Mouse (Mus musculus): ENCODE measurements at regions not wholly inside any gene's neighbourhood (a gene's known extent, or its start where the extent isn't known, plus 50 kb on each side); places are given as distances from the start of the nearest gene placed in this dataset.

DNA sequence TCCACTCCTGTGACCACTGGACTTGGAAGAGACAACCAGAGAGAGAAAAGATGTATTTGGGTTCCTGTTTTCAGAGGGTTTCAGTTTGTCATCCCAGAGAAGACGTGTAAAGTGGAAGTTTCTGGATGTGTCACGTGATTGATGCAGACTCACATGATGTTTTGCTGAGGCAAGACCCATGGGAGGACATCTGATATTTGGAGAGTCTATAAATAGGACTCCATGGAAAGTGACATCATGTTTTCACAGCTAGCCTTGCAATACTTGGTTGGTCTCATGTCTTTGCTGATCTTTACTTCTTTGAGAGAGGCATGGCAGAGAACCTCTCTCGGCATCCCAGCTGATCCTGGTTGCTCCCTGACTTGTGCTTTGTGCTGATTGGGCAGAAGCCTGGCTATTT lies 493.8 kb downstream of the Etnk1 start:
- in situ Hi-C loops (cut with MboI; ENCODE audit: low pct_ligation_motif_present, low pct_unique_long_range_greater_than_20kb, low sequenced_read_pairs), result no loop called here
- H3K27ac ChIP-seq (ENCODE audit: insufficient read depth, low read depth), result no peak overlapping the region

DNA sequence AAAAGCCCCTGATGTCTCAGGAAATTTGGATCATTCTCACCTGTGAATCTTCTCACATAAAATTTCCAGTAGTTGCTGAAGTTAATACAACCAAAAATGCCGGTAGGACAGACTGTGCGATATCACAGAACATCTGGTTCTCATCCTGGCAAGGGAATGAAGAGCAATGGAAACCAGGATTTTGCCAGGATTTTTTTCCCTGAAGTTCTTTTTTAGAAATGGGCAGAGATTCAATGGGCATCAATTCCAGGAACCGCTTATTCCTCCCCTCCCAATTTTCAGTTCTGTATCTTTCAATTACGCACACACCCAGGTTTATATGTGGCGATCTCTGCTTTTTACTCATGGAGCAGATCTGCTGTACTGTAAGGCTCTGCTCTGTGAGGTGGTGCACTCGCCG lies 496.3 kb downstream of the Etnk1 start:
- H3K4me3 ChIP-seq (replicated peaks in 1 of 3; ENCODE audit: low read depth in 2 of 3, low read length in 2 of 3, poor library complexity in 1 of 3), result no peak overlapping the region
- TF ChIP-seq ELF1 (IDR thresholded peaks at IDR 0.05; ENCODE audit: low read depth, low read length) (no peak), BHLHE40 (IDR thresholded peaks at IDR 0.05; ENCODE audit: low read depth, low read length) (no peak), POLR2AphosphoS2 (IDR thresholded peaks at IDR 0.05; ENCODE audit: low read depth, low read length) (no peak), RCOR1 (conservative IDR thresholded peaks at IDR 0.05; ENCODE audit: low read depth, low read length) (no peak), MXI1 (IDR thresholded peaks at IDR 0.05; ENCODE audit: low read depth, low read length) (no peak), USF1 (IDR thresholded peaks at IDR 0.05; ENCODE audit: low read depth, low read length) (no peak), NELFE (IDR thresholded peaks at IDR 0.05; ENCODE audit: low read depth, low read length) (no peak), PAX5 (IDR thresholded peaks at IDR 0.05; ENCODE audit: low read length) (no peak), ZC3H11A (IDR thresholded peaks at IDR 0.05; ENCODE audit: low read depth, low read length) (no peak), CTCF (conservative IDR thresholded peaks at IDR 0.05 in 1 of 2, IDR thresholded peaks at IDR 0.05 in 1 of 2; ENCODE audit: low read depth in 2 of 2, low read length in 2 of 2) (no peak)
- dilution Hi-C loops (cut with MboI; ENCODE audit: extremely low pct_ligation_motif_present, extremely low pct_unique_long_range_greater_than_20kb, low sequenced_read_pairs) (no loop called here), in situ Hi-C loops (cut with MboI; ENCODE audit: low pct_ligation_motif_present, low pct_unique_long_range_greater_than_20kb, low sequenced_read_pairs) (no loop called here)
- H3K79me2 ChIP-seq (replicated peaks; ENCODE audit: control insufficient read depth, extremely low read depth, insufficient read depth, poor library complexity, severe bottlenecking), result no peaks in the 10 kb centered on the region
- DNase-seq (ENCODE audit: extremely low read depth), result no peak
- no peak overlapping the region for H3K4me2 ChIP-seq (ENCODE audit: insufficient read depth, low read depth, poor library complexity, severe bottlenecking)
- H3K27me3 ChIP-seq (replicated peaks), result no peaks in the 10 kb centered on the region
- no peak overlapping the region for H3K27ac ChIP-seq (ENCODE audit: insufficient read depth, low read depth)
- peaks cover 0 to 18% of the 10 kb centered on the region in 2 experiments; a peak in 2 of 4 replicates for H3K4me1 ChIP-seq (ENCODE audit: control insufficient read depth in 1 of 2, insufficient read depth in 2 of 2)
- H3K9me3 ChIP-seq (replicated peaks; ENCODE audit: low read length), result no peaks in the 10 kb centered on the region
- H3K9ac ChIP-seq (ENCODE audit: insufficient read depth, low read depth), result no peak overlapping the region
- H3K36me3 ChIP-seq (replicated peaks in 1 of 2; ENCODE audit: control insufficient read depth in 1 of 2, insufficient read depth in 1 of 2, low read length in 1 of 2), result no peaks in the 10 kb centered on the region

More for the DNA sequence above, 493.8 kb downstream of the Etnk1 start:
- Histone ChIP-seq H3K9ac (ENCODE audit: insufficient read depth, low read depth) (no peak overlapping the region), H3K36me3 (replicated peaks in 1 of 2; ENCODE audit: control insufficient read depth in 1 of 2, insufficient read depth in 1 of 2, low read length in 1 of 2) (no peaks in the 10 kb centered on the region), H3K79me2 (replicated peaks; ENCODE audit: control insufficient read depth, extremely low read depth, insufficient read depth, poor library complexity, severe bottlenecking) (no peaks in the 10 kb centered on the region), H3K9me3 (replicated peaks; ENCODE audit: low read length) (no peaks in the 10 kb centered on the region), H3K27me3 (replicated peaks) (no peaks in the 10 kb centered on the region), H3K4me2 (ENCODE audit: insufficient read depth, low read depth, poor library complexity, severe bottlenecking) (no peak overlapping the region), H3K4me3 (replicated peaks in 1 of 3; ENCODE audit: low read depth in 2 of 3, low read length in 2 of 3, poor library complexity in 1 of 3) (no peak overlapping the region), H3K4me1 (ENCODE audit: control insufficient read depth in 1 of 2, insufficient read depth in 2 of 2) (peaks cover 0 to 18% of the 10 kb centered on the region in 2 experiments; a peak in 2 of 4 replicates)
- TF ChIP-seq BHLHE40 (IDR thresholded peaks at IDR 0.05; ENCODE audit: low read depth, low read length), result 0 out of 2 replicates have a peak, but pooled peaks have one; percentile 32
- no peak for TF ChIP-seq RAD21 (IDR thresholded peaks at IDR 0.05; ENCODE audit: low read depth, low read length)
- peak; percentile 10; the same call in 1 of the 2 replicates for TF ChIP-seq USF1 (IDR thresholded peaks at IDR 0.05; ENCODE audit: low read depth, low read length)
- no peak for TF ChIP-seq SMC3 (IDR thresholded peaks at IDR 0.05; ENCODE audit: low read depth, low read length)
- peak; percentile 48 for TF ChIP-seq USF2 (conservative IDR thresholded peaks at IDR 0.05; ENCODE audit: low read depth, low read length)
- dilution Hi-C loops (cut with MboI; ENCODE audit: extremely low pct_ligation_motif_present, extremely low pct_unique_long_range_greater_than_20kb, low sequenced_read_pairs), result no loop called here
- DNase-seq (ENCODE audit: extremely low read depth), result peak; percentile 44

DNA sequence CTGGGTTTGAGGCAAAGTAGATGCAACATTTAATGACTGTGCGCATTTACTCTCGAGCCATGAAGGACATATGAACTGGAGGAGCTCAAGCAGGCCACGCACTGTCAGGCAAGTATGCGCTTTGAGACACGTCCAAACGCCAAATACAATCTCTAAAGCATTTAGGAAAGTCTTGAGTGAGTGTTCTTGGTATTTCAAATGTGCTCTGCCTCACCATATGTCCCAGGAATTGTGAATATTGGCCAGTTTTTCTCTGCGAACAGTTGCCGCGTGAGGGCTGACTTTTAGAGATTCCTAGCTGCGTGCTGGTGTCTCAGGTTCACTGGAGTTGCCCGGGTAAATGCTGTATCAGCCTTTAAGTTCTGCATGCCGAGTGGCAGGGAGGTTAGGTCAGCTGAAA lies 498.4 kb downstream of the Etnk1 start:
- no peaks in the 10 kb centered on the region for H3K27me3 ChIP-seq (replicated peaks)
- TF ChIP-seq CHD1 (IDR thresholded peaks at IDR 0.05; ENCODE audit: low read depth, low read length), result no peak
- TF ChIP-seq ZC3H11A (IDR thresholded peaks at IDR 0.05; ENCODE audit: low read depth, low read length), result no peak
- no peak for TF ChIP-seq MAZ (IDR thresholded peaks at IDR 0.05; ENCODE audit: low read depth, low read length)
- no peak for TF ChIP-seq ETS1 (conservative IDR thresholded peaks at IDR 0.05; ENCODE audit: low read depth, low read length)
- TF ChIP-seq TBP (conservative IDR thresholded peaks at IDR 0.05; ENCODE audit: low read depth, low read length), result no peak
- TF ChIP-seq JUND (conservative IDR thresholded peaks at IDR 0.05; ENCODE audit: low read depth, low read length), result no peak
- no peak for TF ChIP-seq IRF4 (IDR thresholded peaks at IDR 0.05; ENCODE audit: low read depth, low read length)
- no peak for TF ChIP-seq RCOR1 (conservative IDR thresholded peaks at IDR 0.05; ENCODE audit: low read depth, low read length)
- no peaks in the 10 kb centered on the region for H3K36me3 ChIP-seq (replicated peaks in 1 of 2; ENCODE audit: control insufficient read depth in 1 of 2, insufficient read depth in 1 of 2, low read length in 1 of 2)
- in situ Hi-C loops (cut with MboI; ENCODE audit: low pct_ligation_motif_present, low pct_unique_long_range_greater_than_20kb, low sequenced_read_pairs), result no loop called here
- no peak for DNase-seq (ENCODE audit: extremely low read depth)
- H3K27ac ChIP-seq (ENCODE audit: insufficient read depth, low read depth), result no peak overlapping the region
- no peaks in the 10 kb centered on the region for H3K9me3 ChIP-seq (replicated peaks; ENCODE audit: low read length)
- H3K4me1 ChIP-seq (ENCODE audit: control insufficient read depth in 1 of 2, insufficient read depth in 2 of 2), result peaks cover 0 to 21% of the 10 kb centered on the region in 2 experiments; a peak in 2 of 4 replicates
- no peak overlapping the region for H3K4me3 ChIP-seq (replicated peaks in 1 of 3; ENCODE audit: low read depth in 2 of 3, low read length in 2 of 3, poor library complexity in 1 of 3)
- H3K4me2 ChIP-seq (ENCODE audit: insufficient read depth, low read depth, poor library complexity, severe bottlenecking), result no peak overlapping the region
- H3K79me2 ChIP-seq (replicated peaks; ENCODE audit: control insufficient read depth, extremely low read depth, insufficient read depth, poor library complexity, severe bottlenecking), result no peaks in the 10 kb centered on the region
- dilution Hi-C loops (cut with MboI; ENCODE audit: extremely low pct_ligation_motif_present, extremely low pct_unique_long_range_greater_than_20kb, low sequenced_read_pairs), result no loop called here
- no peak overlapping the region for H3K9ac ChIP-seq (ENCODE audit: insufficient read depth, low read depth)

Measured in CH12.LX (cell line).